In the genomic region with DNA sequence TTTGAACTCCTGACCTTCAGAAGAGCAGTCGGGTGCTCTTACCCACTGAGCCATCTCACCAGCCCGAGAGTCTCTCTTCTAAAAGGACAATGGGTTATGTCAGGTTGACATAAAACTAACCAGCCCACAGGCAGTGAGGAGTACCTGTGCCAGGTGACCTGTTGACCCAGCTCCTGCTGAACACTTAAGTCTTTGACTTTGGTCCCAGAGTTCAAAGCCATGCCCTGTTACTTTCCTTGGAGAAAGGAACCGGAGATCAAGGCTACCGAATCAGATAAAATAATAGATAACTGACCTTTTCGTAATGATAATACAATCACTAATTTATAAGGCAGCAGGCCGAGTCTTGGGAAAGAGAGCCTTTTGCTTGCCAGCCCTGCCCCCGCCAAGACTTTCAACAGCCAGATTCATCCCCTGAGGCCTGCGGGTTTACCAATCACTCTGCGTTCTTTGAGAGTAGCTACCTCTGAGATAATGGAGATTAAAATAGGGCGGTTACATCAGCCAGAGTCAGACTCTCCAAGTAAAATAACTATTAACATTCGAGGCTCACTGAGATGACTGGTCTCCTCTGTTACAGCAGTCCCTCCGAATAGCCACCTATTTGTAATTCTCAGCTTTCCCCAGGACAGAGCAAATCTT, we compare ENCODE assay signal across 1 mouse cellular context.
TF ChIP-seq lines count a peak whose summit lies in the region.

No protein-coding gene starts in this region.

TF ChIP-seq in CH12.LX, 34 proteins besides CTCF, POLR2A, EP300 and RAD21 (continued from another document):
- TF ChIP-seq ETS1 (conservative IDR thresholded peaks at IDR 0.05; ENCODE audit: low read depth, low read length) (peak; percentile 60; the same call in 1 of the 2 replicates), GABPA (IDR thresholded peaks at IDR 0.05; ENCODE audit: insufficient replicate concordance, low read depth, low read length) (no peak), PAX5 (IDR thresholded peaks at IDR 0.05; ENCODE audit: low read length) (no peak), MEF2A (IDR thresholded peaks at IDR 0.05; ENCODE audit: borderline replicate concordance, low read depth, low read length) (peak; percentile 93), BHLHE40 (IDR thresholded peaks at IDR 0.05; ENCODE audit: low read depth, low read length) (peak; percentile 30; the same call in 1 of the 2 replicates), JUN (IDR thresholded peaks at IDR 0.05; ENCODE audit: insufficient read depth, low read depth, low read length) (peak; percentile 63), CHD2 (IDR thresholded peaks at IDR 0.05; ENCODE audit: low read length) (no peak; the same call in 1 of the 2 replicates), MXI1 (IDR thresholded peaks at IDR 0.05; ENCODE audit: low read depth, low read length) (no peak; the same call in 1 of the 2 replicates)
TF ChIP-seq in CH12.LX: peak in this region for 4.
